Mouse (Mus musculus): ENCODE measurements around the gene Ndufv1. TPM values are rescaled to one million over a fixed set of nuclear protein-coding genes. Genes with fewer than 3 reads are reported as not detected.
"Not testable (repeated sequence)": the region's sequence is repeated elsewhere in the genome, so short reads cannot be mapped to it uniquely, and the experiment has no call there.

Gene Ndufv1
- total RNA-seq (2021), result 100 to 1,000 TPM; 399 to 553 TPM
- long read RNA-seq, experiment 1, transcript Ndufv1-201 (10 exons, 1,661 nt), result major isoform, 1,118 of 1,200 reads
- long read RNA-seq, experiment 1, transcript Ndufv1-209 (2 exons, 412 nt), result minor isoform, 16 of 1,200 reads
- long read RNA-seq, experiment 1, partial matches to known transcripts, result 31 of 1,200 reads
- long read RNA-seq, experiment 1, other reads (novel, unspliced or antisense), result 35 of 1,200 reads
- long read RNA-seq, experiment 2, transcript Ndufv1-209 (2 exons, 412 nt), result minor isoform, 8 of 1,209 reads
- long read RNA-seq, experiment 2, transcript Ndufv1-201 (10 exons, 1,661 nt), result major isoform, 1,125 of 1,209 reads
- long read RNA-seq, experiment 2, partial matches to known transcripts, result 31 of 1,209 reads
- long read RNA-seq, experiment 2, other reads (novel, unspliced or antisense), result 45 of 1,209 reads

- Histone ChIP-seq H3K27ac (peak within 1 kb of the TSS; percentile 99), H3K4me3 (peak within 1 kb of the TSS; percentile 99)
- intact Hi-C loops (cut with DNase I), result loop anchor here (1.0 to 2.0 kb wide), 2 partner anchors 12 to 66 kb away; partner anchors contain the start of genes Gm49405 and Nudt8
- DNase-seq, result peak; percentile 97
- TF ChIP-seq CTCF (IDR thresholded peaks at IDR 0.05), result peak; percentile 86
These were observed at the start of gene Ndufv1 for GRCm38 (mm10) chr19:4012432-4013022. TSS of gene Ndufv1 (minus strand) at chr19:4012806.

GRCm38 (mm10) chr19:4060899-4061465 lies 48.4 kb upstream of the Ndufv1 start:
- Histone ChIP-seq H3K4me3 (no peak overlapping the region), H3K27ac (no peak overlapping the region)
- TF ChIP-seq CTCF (IDR thresholded peaks at IDR 0.05), result no peak
- no peak for DNase-seq
- intact Hi-C loops (cut with DNase I), result no loop called here

- H3K4me3 ChIP-seq; DNase-seq; H3K27ac ChIP-seq; intact Hi-C loops (cut with DNase I): not testable (repeated sequence)
These were observed 47.7 kb upstream of the Ndufv1 start for GRCm38 (mm10) chr19:4060044-4060898.

- DNase-seq, result no peak
- H3K27ac ChIP-seq, result no peak within 1 kb of the TSS
- no peak for TF ChIP-seq CTCF (IDR thresholded peaks at IDR 0.05)
- intact Hi-C loops (cut with DNase I), result no loop called here
- H3K4me3 ChIP-seq, result no peak within 1 kb of the TSS
These were observed 46.6 kb upstream of the Ndufv1 start, which contains the start of gene Gstp3 for GRCm38 (mm10) chr19:4059069-4059740. TSS of gene Gstp3 (minus strand) at chr19:4059569.

- intact Hi-C loops (cut with DNase I), result no loop called here
- no peak for DNase-seq
- Histone ChIP-seq H3K27ac (no peak overlapping the region), H3K4me3 (no peak overlapping the region)
- no peak for TF ChIP-seq CTCF (IDR thresholded peaks at IDR 0.05)
These were observed 46.0 kb upstream of the Ndufv1 start for GRCm38 (mm10) chr19:4058581-4058980.

- Histone ChIP-seq H3K4me3 (no peak overlapping the region), H3K27ac (no peak overlapping the region)
- no peak for DNase-seq
- no peak for TF ChIP-seq CTCF (IDR thresholded peaks at IDR 0.05)
- intact Hi-C loops (cut with DNase I), result no loop called here
These were observed 45.4 kb upstream of the Ndufv1 start for GRCm38 (mm10) chr19:4057962-4058361.

- H3K27ac ChIP-seq, result no peak overlapping the region
- DNase-seq, result no peak
- H3K4me3 ChIP-seq, result no peak overlapping the region
- intact Hi-C loops (cut with DNase I), result no loop called here
- no peak for TF ChIP-seq CTCF (IDR thresholded peaks at IDR 0.05)
These were observed 44.8 kb upstream of the Ndufv1 start for GRCm38 (mm10) chr19:4057389-4057788.

GRCm38 (mm10) chr19:4056727-4057126 lies 44.1 kb upstream of the Ndufv1 start:
- H3K27ac ChIP-seq, result peak overlapping the region; percentile 50; the same call in 1 of the 2 replicates
- intact Hi-C loops (cut with DNase I), result no loop called here
- H3K4me3 ChIP-seq, result no peak overlapping the region
- DNase-seq, result no peak
- no peak for TF ChIP-seq CTCF (IDR thresholded peaks at IDR 0.05)

GRCm38 (mm10) chr19:4055947-4056693 lies 43.5 kb upstream of the Ndufv1 start:
- no peak for DNase-seq
- Histone ChIP-seq H3K27ac (peak overlapping the region; percentile 50; the same call in 1 of the 2 replicates), H3K4me3 (no peak overlapping the region)
- intact Hi-C loops (cut with DNase I), result no loop called here
- TF ChIP-seq CTCF (IDR thresholded peaks at IDR 0.05), result no peak

GRCm38 (mm10) chr19:4055216-4055946 lies 42.8 kb upstream of the Ndufv1 start:
- intact Hi-C loops (cut with DNase I), result no loop called here
- TF ChIP-seq CTCF (IDR thresholded peaks at IDR 0.05), result no peak
- H3K27ac ChIP-seq, result no peak overlapping the region
- H3K4me3 ChIP-seq, result no peak overlapping the region
- no peak for DNase-seq

GRCm38 (mm10) chr19:4054613-4055012 lies 42.0 kb upstream of the Ndufv1 start:
- intact Hi-C loops (cut with DNase I), result no loop called here
- Histone ChIP-seq H3K4me3 (no peak overlapping the region), H3K27ac (no peak overlapping the region)
- no peak for TF ChIP-seq CTCF (IDR thresholded peaks at IDR 0.05)
- DNase-seq, result no peak
